Mouse (Mus musculus): ENCODE measurements around the gene Cfap74.
"Not testable (repeated sequence)": the region's sequence is repeated elsewhere in the genome, so short reads cannot be mapped to it uniquely, and the experiment has no call there.

Cfap74 gene

DNA sequence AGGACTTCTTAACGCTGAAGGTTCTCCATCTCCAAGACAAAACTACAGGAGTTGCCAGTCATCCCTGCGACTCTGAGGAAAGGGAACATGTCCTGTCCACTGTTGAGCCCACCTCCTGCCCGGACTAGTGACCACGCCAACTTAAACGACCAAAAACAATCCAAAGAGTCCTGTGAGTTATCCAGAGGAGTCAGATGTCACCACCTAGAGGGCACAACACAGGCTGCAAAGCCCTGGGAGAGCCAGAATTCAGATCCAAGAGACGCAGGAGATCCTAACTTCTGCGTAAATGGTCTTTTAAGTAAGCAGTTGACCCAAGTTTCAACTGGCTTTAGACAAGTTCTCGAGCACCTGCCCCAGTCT, 314 bp upstream of the Cfap74 start:
- no peak for DNase-seq (ENCODE audit: low spot score in 2 of 2)

DNA sequence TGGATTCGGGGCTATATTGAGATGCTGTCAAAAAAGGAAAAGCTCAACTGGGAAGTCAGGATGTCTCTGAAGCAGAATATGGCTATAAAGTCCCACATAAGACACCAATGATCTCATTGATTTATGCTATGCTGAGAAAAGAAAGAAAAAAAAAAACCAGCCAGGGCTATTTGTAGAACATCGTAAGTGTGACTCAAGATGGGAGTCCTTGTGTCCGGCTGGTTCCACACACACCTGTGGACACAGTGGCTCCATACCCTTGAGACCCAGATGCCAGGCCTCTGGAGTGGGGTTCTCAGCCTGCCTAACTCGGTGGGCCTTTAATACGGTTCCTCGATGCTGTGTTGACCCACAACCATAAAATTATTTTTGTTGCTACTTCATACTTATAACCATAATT, 3.1 kb downstream of the Cfap74 start:
- no peak for DNase-seq (ENCODE audit: low spot score in 2 of 2)

DNA sequence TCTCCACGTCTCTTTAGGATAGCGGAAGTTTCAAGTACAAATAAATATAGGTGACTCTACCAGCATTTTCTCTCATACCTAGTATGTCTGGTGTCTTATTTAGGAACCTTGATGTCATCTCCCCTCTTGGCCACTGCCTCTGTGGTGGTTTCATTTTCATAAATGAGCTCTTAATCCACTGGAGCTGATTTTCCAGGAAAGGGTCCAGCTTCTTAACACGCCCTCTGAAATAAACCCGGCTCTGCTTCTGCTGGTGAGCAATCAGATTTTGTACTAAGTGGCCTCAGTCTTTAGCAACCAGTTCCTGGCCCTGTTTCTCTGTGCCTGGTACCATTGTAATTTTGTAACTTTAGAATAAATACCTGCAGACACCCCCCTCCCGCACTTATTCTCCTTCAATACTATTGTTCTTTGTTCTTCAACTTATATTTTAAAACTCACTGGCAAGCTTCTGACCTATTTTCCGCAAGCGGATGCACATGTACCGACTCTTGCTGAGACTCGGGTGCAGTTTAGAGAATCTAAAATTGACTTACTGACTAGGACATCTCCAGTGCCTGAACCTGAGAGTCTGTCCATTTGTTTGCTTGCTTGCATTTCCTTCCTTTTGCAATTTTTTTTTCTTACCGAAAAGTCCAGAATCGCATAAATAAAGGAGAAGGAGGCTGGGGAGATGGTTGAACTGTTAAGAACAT, 4.8 kb downstream of the Cfap74 start:
- DNase-seq (ENCODE audit: low spot score in 2 of 2), result no peak

DNA sequence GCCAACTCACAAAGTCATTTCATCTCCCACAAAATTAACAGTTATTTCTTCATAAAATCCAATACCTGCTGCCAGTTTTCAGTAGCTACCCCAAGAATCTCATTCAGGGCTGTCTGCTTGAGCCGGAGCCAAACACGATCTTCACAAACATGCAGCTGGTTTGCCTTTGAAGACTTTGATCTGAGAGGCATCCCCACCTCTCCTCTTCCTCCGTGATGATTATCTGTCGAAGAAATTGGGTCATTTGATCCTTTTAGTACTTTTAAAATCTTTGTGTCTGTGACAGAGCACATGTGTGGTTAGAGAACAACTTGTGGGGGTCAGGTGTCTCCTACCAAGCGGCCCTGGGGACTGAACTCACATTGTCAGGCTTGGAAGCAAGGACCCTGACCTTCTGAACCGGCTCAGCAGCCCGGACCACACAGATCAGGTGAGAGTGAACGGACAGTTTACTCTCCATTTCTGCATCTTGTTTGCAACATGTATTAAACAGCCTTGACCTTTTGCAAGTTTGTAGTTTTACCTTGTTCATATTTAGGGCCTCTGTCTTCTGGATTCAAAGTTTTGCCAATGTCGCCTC, 5.8 kb downstream of the Cfap74 start:
- no peak for DNase-seq (ENCODE audit: low spot score in 2 of 2)

DNA sequence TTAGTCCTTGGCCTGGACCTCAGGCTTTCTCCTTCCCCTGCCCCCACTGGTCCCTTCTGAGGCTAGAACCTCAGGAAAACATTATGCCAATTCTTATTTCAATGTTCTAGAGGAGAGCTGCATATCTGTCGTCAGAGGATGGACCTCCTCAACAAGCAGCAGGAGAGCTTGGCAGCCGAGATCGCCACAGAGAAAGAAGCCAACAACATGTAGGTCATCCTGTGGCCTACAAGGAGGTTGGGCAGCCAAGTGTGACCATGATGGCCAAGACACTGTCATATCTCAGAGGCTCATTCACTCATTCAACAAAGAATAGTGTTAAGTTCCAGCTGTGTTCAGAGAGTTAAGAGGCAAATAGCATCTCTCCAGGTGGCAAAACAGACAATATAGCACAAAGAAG, 11.1 kb downstream of the Cfap74 start:
- DNase-seq (ENCODE audit: low spot score in 2 of 2), result no peak

DNA sequence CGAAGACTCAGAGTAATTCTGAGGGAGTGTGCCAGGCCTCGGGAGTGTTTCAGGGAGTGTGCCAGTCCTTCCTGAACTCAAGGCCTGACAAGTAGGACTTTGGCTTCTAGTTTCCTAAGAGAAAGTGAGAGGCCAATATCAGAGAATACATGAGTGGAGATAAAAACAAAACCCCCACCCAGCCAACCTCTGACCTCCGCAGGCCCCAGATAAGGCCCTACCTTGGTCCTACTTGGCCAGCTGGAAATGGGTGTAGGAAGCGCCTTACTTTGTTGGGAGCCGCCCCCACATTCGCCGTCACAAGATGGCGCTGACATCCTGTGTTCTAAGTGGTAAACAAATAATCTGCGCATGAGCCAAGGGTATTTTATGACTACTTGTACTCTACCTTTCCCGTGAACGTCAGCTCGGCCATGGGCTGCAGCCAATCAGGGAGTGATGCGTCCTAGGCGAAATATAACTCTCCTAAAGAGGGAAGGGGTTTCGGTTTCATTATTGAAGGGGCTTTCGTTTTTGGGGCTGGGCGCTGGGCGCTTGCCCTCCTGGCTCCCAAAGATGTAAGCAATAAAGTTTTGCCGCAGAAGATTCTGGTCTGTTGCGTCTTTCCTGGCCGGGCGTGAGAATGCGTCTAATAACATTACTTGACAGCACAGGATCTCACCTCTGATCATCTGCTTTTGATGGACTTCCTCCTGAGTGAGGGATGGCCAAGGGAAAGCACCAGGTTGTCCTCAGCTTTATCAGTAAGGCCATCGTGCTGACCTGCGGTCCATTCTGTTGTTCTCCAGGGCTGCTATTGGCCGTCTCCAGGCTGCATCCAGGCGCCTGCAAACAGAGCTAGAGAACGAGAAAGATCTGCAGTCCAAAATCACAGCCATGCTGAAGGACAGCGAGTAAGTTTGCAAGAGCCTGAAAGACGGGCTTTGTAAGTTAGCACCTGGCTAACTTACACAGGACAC, 12.7 kb downstream of the Cfap74 start:
- not testable (repeated sequence) for DNase-seq (ENCODE audit: low spot score in 2 of 2)

DNA sequence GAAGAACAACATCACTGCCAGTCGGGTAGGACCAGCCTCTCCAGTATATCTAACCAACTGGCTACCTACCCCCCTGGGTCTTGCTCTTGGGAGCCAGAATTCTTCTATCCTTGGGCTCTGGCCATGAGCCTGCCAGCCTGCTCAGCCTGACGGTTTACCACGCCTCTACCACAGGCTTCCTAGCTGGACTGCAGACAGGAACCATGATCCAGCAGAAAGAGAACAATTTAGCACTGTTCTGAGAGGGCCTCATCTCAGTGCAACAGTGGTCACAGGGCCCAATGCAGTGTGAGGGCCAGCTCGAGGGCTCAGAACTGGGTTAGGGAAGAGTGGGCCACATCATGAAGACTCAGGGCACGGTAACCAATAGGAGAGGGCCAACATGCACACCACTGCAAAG, 15.0 kb downstream of the Cfap74 start:
- no peak for DNase-seq (ENCODE audit: low spot score in 2 of 2)

DNA sequence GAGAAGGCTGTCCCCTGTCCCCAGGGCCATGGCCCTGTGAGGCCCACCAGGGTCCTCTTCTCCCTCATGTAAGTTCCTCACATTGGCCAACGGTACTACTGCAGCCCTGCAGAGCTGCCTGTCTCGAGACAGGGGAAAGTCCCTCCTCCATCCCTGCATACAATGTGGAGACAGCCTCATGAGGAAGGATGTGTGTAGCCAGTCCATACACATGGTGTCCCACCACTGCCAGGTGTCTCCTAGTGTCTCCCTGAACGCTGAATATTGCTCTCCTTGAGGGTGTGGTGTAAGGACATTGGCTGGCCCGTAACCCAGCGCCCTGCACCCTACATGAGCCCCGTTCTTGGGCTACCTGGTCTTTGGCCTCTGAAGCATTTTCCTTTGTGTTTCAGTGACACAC, 17.3 kb downstream of the Cfap74 start:
- no peak for DNase-seq (ENCODE audit: low spot score in 2 of 2)

DNA sequence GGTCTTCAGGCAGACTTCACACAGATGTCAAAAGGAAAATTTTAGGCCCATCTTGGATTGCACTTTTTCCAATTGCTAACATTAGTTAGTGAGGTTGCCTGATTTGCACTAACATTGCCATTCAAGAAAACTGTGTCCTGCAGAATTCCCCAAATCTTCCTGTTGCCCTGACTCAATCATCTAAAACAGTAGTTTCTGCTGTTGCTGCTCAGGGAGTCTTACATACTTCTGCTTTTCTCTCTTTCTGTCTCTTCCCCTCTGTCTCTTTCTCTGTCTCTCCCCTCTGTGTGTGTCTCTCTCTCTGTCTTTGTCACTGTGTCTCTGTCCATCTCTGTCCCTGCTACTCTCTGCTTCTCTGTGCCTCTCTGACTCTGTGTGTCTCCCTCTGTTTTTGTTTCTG, 19.5 kb downstream of the Cfap74 start:
- no peak for DNase-seq (ENCODE audit: low spot score in 2 of 2)

DNA sequence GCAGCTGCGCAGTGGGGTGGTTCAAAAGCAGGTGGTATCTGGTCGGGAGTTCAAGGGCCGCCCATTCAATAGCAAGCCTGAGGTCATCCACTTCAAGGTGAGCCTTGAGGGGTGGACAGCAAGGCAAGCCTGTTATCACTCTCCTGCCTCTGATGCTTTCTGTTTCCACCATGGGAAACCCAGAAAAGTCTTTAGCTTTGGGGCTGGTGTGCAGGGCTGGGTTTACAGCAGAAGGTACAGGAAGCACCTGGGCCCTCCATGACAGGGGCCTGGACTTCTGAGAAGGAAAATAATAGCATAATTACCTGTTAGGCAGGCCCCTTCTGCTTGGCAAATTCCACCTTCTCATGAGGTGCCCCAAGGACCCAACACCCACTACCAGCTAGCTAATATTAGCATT, 20.2 kb downstream of the Cfap74 start:
- no peak for DNase-seq (ENCODE audit: low spot score in 2 of 2)

DNA sequence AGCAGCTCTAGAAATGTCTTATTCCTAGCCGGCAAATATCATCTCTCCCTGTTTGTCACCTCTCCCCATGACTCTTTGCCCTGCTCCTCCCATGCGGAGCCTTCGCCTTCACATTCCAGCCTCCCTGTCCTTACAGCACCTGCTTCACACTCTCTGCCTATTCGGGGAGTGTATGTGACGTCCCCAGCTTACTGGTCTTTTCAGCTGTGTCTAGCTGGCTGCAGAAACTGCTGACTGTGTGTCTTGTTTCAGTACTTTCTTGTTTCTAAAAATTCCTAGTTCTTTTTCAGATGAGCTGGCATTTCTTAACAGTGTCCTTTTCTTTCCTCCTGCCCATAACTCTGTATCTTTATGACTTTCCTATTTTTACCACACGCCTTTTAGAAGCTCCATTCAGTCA, 23.4 kb downstream of the Cfap74 start:
- DNase-seq (ENCODE audit: low spot score in 2 of 2), result no peak

DNA sequence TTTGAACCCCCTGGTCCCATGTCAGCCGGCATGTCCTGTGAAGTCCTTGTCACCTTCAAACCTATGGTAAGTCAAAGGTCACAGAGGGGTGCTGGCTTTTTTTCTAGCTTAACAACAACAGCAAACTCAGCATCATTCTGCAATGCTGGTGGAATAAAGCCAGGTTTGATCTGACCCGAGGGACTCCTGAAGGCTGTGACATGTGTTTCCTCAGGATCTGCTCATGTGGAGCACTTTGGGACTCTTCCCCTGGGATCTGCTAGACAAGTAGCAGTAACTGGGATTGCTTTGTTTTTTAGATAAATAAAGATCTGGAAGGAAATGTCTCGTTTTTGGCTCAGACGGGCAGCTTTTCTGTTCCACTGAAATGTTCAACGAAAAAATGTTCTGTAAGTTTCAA, 25.0 kb downstream of the Cfap74 start:
- DNase-seq (ENCODE audit: low spot score in 2 of 2), result no peak

DNA sequence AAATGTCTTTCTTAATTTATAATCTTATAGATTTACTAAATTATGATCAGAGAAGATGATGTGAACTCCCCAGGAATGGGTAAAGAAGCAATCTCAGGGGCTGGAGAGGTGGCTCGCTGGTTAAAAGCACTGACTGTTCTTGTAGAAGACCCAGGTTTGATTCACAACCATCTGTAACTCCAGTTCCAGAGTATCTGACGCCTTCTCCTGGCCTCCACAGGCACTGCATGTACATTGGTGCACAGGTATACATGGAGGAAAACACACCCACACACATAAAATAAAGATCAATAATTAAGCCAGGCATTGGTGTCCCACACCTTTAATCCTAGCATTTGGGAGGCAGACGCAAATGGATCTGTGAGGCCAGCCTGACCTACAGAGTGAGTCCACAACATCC, 33.8 kb downstream of the Cfap74 start:
- DNase-seq (ENCODE audit: low spot score in 2 of 2), result no peak

DNA sequence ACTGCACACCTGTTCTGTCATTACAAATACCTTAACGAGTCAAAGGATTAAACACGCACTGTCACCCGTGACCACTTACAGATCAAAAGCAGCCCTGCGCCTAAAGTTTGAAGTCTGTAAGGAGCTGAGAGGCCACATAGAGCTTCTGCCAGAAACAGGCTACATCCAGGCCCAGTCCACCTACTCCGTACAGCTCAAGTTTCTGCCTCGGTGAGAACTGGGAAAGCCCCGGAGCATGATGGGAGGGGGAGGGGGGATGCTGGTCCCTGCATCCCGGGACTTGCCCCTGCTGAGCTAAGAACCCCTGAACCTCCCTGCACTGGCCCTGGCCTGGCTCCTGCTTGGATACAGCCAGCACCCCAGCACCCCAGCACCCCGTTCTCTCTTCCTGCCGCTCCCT, 42.6 kb downstream of the Cfap74 start:
- no peak for DNase-seq (ENCODE audit: low spot score in 2 of 2)

DNA sequence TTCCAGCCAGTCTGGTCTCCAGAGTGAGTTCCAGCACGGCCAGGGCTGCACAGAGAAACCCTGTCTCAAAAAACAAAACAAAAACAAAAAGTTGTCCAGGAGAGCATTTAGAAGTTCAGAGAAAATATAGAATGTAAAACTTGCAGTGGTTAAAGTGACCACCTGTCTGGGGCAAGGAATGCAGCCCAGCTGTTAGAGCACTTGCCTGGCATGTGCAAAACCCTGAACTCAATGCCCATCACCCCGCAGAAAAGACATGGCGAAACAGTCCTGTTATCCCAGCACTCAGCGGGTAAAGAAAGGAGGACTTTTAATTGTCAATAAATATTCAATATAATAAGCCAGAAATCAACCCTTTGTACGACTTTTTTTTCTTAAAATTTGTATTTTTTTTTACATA, 49.6 kb downstream of the Cfap74 start:
- DNase-seq (ENCODE audit: low spot score in 2 of 2), result no peak

DNA sequence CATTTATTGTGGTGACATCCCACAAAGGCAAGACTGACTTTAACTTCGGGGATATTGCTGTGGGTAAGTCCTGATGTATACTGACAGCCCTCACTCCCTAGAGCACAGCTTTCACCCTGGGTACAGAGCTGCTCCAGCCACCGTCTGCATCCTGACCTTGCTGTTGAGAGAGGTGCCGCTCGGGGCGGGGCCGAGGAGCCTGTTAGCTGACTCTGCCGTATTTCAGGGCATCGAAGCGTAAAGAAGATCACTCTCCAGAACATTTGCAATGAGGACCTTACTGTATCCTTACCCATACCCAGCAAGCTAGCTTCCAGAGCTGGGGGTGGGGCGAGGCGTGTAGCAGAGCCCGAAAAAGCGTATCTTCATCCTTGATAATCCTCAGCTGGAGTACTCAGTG, 54.1 kb downstream of the Cfap74 start:
- no peak for DNase-seq (ENCODE audit: low spot score in 2 of 2)

DNA sequence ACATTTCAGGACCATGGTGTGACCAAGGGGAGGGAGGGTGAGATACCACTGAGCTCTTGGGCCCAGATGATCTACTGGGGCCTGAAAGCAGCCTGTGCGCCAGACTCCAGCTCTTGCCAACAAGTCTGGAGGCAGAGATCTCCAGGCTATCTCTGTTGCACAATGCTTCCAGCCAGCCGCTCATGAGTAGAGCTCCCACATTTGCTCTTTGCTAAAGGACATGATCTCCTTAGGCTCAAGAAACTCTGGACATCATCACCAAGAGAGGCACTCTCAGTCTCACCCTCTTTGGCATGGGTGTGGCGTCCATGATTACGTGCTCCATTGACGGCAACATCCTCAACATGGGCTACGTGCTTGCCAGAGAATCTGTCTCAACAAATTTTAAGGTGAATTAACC, 54.6 kb downstream of the Cfap74 start:
- DNase-seq (ENCODE audit: low spot score in 2 of 2), result no peak

DNA sequence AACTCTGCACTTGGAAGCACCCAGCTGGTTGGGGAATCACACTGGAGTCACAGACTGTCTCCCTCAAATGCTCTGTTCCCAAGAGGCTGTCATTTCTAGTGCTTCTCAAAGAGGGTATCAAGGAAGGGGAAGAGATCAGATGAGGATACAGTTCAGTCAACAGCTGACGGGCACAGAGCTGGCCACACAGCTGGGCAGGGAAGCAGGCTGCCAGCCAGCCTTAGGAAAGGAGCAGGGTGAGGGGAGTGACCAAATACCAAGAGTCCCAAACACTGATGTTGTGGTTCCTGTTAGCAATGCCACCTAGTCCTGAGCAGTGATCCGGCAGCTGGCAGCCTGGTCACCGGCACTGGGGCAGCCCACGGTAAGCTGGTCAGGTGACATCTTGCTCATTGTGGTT, 55.1 kb downstream of the Cfap74 start:
- DNase-seq (ENCODE audit: low spot score in 2 of 2), result no peak

DNA sequence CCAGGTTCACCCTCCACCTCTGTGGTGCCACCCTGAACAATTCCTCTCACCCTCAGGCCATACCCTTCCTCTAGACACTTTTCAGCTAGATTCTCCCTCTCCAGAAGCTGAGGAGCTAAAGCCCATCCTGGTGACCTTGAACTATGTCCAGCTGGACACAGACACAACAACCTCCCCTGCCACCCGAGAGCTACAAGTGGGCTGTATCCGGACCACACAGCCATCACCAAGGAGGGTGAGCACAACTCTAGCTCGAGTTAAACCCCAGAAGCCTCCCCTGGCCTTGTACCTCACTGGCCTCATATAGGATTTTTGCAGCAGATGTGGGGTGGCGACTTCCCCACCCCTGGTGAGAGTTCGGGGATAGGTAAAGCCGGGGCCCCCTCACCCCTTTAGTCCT, 56.6 kb downstream of the Cfap74 start:
- no peak for DNase-seq (ENCODE audit: low spot score in 2 of 2)

DNA sequence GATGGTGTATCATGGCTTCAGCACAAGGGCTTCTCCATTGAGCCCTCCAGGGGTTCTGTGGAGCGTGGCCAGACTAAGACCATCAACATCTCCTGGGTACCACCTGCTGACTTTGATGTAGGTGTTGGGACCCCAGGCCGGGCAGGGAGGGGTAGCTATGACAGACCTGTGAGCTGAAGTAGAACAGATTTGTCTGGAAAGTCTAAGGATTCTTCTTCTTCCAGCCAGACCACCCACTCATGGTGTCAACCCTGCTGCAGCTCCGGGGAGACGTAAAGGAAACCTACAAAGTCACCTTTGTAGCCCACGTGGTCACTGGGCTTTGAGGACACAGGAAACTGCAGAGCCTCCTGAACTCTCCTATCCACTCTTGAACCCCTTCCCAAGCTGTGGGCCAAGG, 57.1 kb downstream of the Cfap74 start:
- DNase-seq (ENCODE audit: low spot score in 2 of 2), result no peak

DNA sequence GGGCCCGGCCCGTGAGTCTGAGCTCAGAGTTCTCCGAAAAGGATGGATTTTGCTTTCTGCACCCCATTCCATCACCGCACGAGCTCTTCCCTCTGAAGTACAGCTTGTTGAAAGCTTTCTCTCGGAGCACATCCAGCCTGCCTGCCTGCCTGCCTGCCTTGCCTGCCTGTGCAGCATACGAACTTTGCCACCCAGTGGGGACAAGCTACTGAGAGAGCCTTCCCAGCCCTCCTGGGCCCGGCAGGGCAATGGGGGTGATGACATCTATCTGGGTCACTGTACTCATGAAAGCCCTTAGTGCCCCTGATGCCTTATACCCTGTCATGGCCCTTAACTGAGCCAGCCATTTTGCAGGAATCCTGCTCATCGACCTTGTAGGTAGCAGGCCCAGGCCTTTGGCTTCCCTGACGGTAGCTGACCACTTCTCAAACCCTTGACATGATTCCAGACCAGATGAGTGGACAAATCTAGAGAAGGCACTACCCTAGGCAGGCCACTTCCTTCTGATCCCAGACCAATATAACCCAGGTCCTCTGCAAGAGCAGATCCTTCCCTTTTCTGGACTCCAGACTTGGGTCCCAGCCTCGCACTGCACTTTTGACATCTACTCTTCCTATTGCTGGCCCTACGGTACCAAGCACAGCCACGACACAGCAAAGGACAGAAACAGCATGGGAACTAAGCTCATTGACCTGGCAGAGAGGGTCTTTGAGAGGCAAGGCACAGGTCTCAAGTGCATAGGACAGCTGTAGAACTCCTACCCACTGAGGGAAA, 58.4 kb downstream of the Cfap74 start:
- DNase-seq (ENCODE audit: low spot score in 2 of 2), result no peak

DNA sequence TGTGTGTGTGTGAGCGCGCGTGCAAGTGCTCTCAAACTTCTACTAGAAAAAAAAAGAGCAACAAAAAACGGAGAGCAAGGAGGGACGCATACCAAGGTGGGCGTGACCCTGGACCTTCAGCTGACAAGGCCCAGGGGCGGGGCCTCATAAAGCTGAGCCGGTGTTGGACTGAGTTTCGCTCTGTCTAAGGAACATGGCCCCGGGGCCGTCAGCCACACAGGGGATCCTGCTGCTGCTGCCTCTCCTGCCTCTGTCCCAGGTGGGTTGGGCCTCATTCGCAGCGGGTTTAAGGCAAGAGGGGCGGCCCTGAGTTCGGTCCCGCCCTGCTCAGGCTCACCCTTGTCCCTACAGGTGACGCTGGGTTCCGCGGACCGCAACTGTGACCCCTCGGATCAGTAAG, 60.0 kb downstream of the Cfap74 start, which contains the start of gene Tmem52:
TSS of gene Tmem52 (plus strand) at position 163 of the 400 bp plus-strand sequence.
- no peak for DNase-seq (ENCODE audit: low spot score in 2 of 2)
